Mouse (Mus musculus): ENCODE measurements around the gene Stx3.

- no peak for TF ChIP-seq CTCF (IDR thresholded peaks at IDR 0.05; ENCODE audit: borderline replicate concordance, insufficient read depth, low read length)
- no peak for TF ChIP-seq POLR2A (IDR thresholded peaks at IDR 0.05; ENCODE audit: low read depth, low read length)
Measured at GRCm38 (mm10) chr19:11817586-11817985, 1.6 kb downstream of the Stx3 start.

Data from embryonic fibroblast, embryonic 13.5 days (primary cell).